Mouse (Mus musculus) G1E (cell line): ENCODE measurements at regions not wholly inside any gene's neighbourhood (a gene's known extent, or its start where the extent isn't known, plus 50 kb on each side); places are given as distances from the start of the nearest gene placed in this dataset.

ENCODE experiments used
- ATAC-seq: 2 replicates; pipeline ENCODE4 v1.8.0; 2016; ENCODE audit warnings: mild to moderate bottlenecking; ENCODE audit not compliant: insufficient number of reproducible peaks, poor library complexity, low FRiP score, severe bottlenecking; ENCODE audit errors: extremely low read depth
- DNase-seq: peaks from one replicate; pipeline ENCODE4 v3.0.0; 2012; ENCODE audit warnings: low spot score
- H3K27me3 ChIP-seq: 2 replicates; pipeline ENCODE4 v1.6.1; 2012; ENCODE audit warnings: mild to moderate bottlenecking, low read length, inconsistent platforms; ENCODE audit not compliant: insufficient read depth
- H3K36me3 ChIP-seq: replicated peaks from 2 replicates; pipeline ENCODE3; 2012; ENCODE audit warnings: mild to moderate bottlenecking, inconsistent platforms
- H3K4me1 ChIP-seq: 2 replicates; pipeline ENCODE4 v1.6.1; 2012; ENCODE audit warnings: low read depth, low read length, inconsistent platforms, mixed read lengths; ENCODE audit not compliant: insufficient read depth
- H3K4me3 ChIP-seq: 2 replicates; pipeline ENCODE4 v1.5.1; 2012; ENCODE audit warnings: low read depth, mild to moderate bottlenecking, inconsistent platforms, low read length, moderate library complexity, mixed read lengths
- H3K9me3 ChIP-seq: replicated peaks from 2 replicates; pipeline ENCODE4 v1.6.1; 2012; ENCODE audit warnings: inconsistent platforms
- CTCF ChIP-seq: IDR thresholded peaks from 2 replicates; pipeline ENCODE4 v1.5.1; 2012; ENCODE audit warnings: low read depth, low read length, inconsistent platforms, mixed read lengths
- GATA1 ChIP-seq: IDR thresholded peaks from 2 replicates; pipeline ENCODE4 v1.6.1; 2012; ENCODE audit warnings: borderline replicate concordance, low read length, inconsistent platforms, mixed read lengths
- GATA2 ChIP-seq: IDR thresholded peaks from 2 replicates; pipeline ENCODE4 v1.6.1; 2012; ENCODE audit warnings: low read depth, low read length, inconsistent platforms, borderline replicate concordance
- POLR2AphosphoS5 ChIP-seq: IDR thresholded peaks from 2 replicates; pipeline ENCODE4 v1.6.1; 2012; ENCODE audit warnings: low read depth, low read length, inconsistent platforms; ENCODE audit not compliant: insufficient replicate concordance
- TAL1 ChIP-seq: conservative IDR thresholded peaks from 2 replicates; pipeline ENCODE4 v1.6.1; 2012; ENCODE audit warnings: low read depth, low read length, inconsistent platforms, mixed read lengths

DNA sequence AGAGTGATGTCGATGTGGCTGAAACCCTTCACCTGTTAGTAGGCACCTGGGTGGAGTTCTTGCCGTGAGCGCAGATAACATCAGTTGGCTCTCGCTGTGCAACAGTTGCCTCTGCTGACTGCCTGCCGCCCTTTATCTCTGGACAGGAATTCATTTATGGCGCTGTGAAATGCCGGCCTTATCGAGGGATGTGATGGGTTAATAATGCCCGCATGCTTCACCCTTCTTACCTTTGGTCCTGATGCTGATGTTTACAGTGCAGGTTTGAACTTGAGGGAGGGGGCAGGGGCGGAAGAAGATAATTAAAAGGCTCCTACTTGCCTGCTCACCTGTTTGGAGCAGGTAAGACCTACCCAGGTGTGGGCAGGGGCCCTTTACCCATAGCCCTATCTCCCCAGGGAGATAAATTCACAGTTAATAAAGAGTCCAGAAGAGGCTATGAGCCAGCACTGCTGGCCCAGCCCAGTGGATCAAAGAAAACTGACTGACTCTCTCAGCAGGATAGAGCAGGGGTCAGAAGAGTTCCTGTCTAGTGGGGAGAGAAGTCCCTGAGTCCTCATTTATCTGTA is 509.4 kb downstream of the Med13l start:
- Histone ChIP-seq H3K36me3 (no peaks in the 10 kb centered on the region), H3K4me3 (no peak overlapping the region), H3K9me3 (peaks cover 74% of the 10 kb centered on the region), H3K27me3 (no peaks in the 10 kb centered on the region), H3K4me1 (no peaks in the 10 kb centered on the region)
- TF ChIP-seq GATA1 (no peak), POLR2AphosphoS5 (no peak), CTCF (no peak), GATA2 (no peak)
- ATAC-seq = no peak
- DNase-seq = no peak

- Histone ChIP-seq H3K4me1 (no peaks in the 10 kb centered on the region), H3K9me3 (peaks cover 75% of the 10 kb centered on the region), H3K4me3 (no peak overlapping the region), H3K27me3 (no peaks in the 10 kb centered on the region), H3K36me3 (no peaks in the 10 kb centered on the region)
- no peak for DNase-seq
- no peak for ATAC-seq
- no peak for TF ChIP-seq GATA2
- no peak for TF ChIP-seq TAL1
Observed at GRCm38 (mm10) chr5:119072712-119073111, 512.2 kb downstream of the Med13l start.

DNA sequence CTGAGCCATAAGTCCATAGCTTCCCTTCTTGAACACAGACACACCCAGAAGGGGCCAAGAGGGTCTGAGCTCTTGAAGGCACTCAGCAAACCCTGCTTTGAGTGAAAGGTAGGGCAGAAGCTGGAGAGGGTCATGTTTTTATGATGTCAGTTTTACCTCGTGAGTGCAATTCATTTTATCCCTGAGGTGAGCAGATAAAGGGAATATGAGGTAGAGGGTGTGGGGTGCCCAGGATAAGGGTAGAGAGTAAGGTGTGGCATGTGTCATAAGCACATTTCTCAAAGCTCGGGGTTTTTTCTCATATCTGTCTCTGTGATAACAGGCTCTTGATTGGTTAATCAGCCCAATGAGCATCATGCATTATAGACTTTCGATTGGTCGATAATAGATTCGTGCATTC is 520.3 kb downstream of the Med13l start:
- Histone ChIP-seq H3K4me3 (no peak overlapping the region), H3K4me1 (no peaks in the 10 kb centered on the region), H3K27me3 (no peaks in the 10 kb centered on the region), H3K36me3 (no peaks in the 10 kb centered on the region), H3K9me3 (peaks cover 65% of the 10 kb centered on the region)
- DNase-seq (no peak), ATAC-seq (no peak)
- TF ChIP-seq POLR2AphosphoS5 = no peak
- no peak for TF ChIP-seq CTCF
- TF ChIP-seq GATA2 = no peak
- TF ChIP-seq TAL1 = no peak
- TF ChIP-seq GATA1 = no peak

DNA sequence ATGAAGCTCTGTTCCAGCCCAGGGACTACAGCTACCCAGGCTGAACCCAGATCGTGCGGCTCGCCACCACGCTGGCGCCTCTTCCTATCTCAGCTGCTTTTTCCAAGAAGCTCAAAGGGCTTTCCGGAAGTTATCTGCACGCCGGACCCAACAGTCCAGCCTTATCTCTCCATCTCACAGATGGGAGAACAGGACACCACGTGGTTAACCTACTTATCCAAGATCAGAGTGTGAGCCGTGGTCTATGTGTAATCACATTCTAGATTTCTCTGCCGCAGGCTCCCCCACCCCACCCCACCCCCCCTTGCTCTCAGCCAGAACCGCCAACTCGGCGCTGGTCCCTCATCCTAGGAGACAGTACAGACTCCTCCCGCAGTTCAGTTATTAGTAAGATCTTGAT is 522.4 kb downstream of the Med13l start:
- ATAC-seq (no peak), DNase-seq (no peak)
- no peaks in the 10 kb centered on the region for H3K4me1 ChIP-seq
- H3K36me3 ChIP-seq = no peaks in the 10 kb centered on the region
- H3K9me3 ChIP-seq = peaks cover 72% of the 10 kb centered on the region
- no peaks in the 10 kb centered on the region for H3K27me3 ChIP-seq
- no peak for TF ChIP-seq POLR2AphosphoS5
- no peak for TF ChIP-seq CTCF
- no peak for TF ChIP-seq GATA1
- no peak for TF ChIP-seq TAL1
- TF ChIP-seq GATA2 = no peak
- H3K4me3 ChIP-seq = no peak overlapping the region

GRCm38 (mm10) chr5:119097576-119098193 is 537.2 kb downstream of the Med13l start:
- ATAC-seq = no peak
- H3K36me3 ChIP-seq = no peaks in the 10 kb centered on the region
- TF ChIP-seq POLR2AphosphoS5 (no peak), GATA2 (no peak)
- DNase-seq = no peak
- H3K9me3 ChIP-seq = peaks cover 83% of the 10 kb centered on the region
- no peaks in the 10 kb centered on the region for H3K4me1 ChIP-seq
- H3K4me3 ChIP-seq = no peak overlapping the region
- H3K27me3 ChIP-seq = no peaks in the 10 kb centered on the region

DNA sequence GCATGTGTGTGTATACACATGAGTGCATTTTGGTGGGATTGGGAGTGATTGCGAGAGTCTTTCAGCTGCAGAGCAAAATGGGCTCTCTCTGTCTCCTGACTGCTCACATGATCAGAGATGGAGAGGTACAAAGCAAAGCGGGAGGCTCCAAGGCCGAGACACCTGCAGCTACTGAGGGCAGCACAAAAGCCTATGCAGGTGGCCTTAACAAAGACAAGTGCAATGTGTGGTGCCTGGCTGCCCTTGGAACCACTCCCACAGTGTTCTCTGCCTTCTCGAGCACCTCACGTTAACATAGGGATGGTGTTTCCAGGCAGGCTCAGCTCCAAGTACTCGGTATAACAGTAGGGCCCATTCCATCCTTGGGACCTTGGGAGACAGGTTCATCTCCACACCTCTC is 539.3 kb downstream of the Med13l start:
- Histone ChIP-seq H3K4me1 (no peaks in the 10 kb centered on the region), H3K4me3 (no peak overlapping the region), H3K27me3 (no peaks in the 10 kb centered on the region), H3K9me3 (peaks cover 83% of the 10 kb centered on the region), H3K36me3 (no peaks in the 10 kb centered on the region)
- no peak for ATAC-seq
- no peak for DNase-seq
- TF ChIP-seq CTCF (no peak), TAL1 (no peak), POLR2AphosphoS5 (no peak), GATA1 (no peak), GATA2 (no peak)

- no peaks in the 10 kb centered on the region for H3K4me1 ChIP-seq
- DNase-seq (no peak), ATAC-seq (no peak)
- no peaks in the 10 kb centered on the region for H3K27me3 ChIP-seq
- peaks cover 81% of the 10 kb centered on the region for H3K9me3 ChIP-seq
- no peak for TF ChIP-seq GATA1
- TF ChIP-seq CTCF = no peak
- TF ChIP-seq POLR2AphosphoS5 = no peak
- TF ChIP-seq GATA2 = no peak
- TF ChIP-seq TAL1 = no peak
- no peak overlapping the region for H3K4me3 ChIP-seq
- H3K36me3 ChIP-seq = no peaks in the 10 kb centered on the region
Observed at GRCm38 (mm10) chr5:119103503-119103902, 543.0 kb downstream of the Med13l start.
